In the genomic region with DNA sequence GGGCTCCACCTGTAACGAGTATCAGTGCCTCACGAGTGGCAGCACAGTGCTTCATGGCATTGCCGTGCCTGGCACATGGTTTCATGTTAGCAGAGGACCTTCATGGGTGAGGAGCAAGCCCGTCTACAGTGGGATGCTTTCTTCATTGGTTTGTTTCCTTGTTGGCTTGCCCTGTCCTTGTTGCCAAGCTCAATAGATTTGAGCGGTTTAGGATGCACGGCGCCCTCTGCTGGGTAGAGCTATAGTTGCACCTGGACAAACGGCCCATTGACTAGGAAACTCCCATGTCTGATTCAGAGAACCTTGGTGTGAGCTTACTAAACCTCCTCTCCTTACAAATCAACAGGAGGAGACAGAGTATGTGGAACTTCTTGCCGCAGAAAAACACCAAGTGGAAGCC, we compare ENCODE assay signal across 8 mouse cellular contexts. TPM values are rescaled to one million over a fixed set of nuclear protein-coding genes. Genes with fewer than 3 reads are reported as not detected.
DNase-seq lines count a peak whose midpoint lies in the region; ATAC-seq and TF ChIP-seq lines count a peak whose summit lies in the region.

No protein-coding gene starts in this region.

- H3K4me2 ChIP-seq in kidney, embryonic 14.5 days (replicated peaks; ENCODE audit: low read depth, low read length) = no peak overlapping the region
- no peak overlapping the region for H3K4me2 ChIP-seq in liver, embryonic 13.5 days

- no peak overlapping the region for H3K4me3 ChIP-seq in kidney, embryonic 14.5 days (ENCODE audit: low read length)
- H3K4me3 ChIP-seq in embryonic fibroblast, embryonic 13.5 days (ENCODE audit: insufficient read depth, low read length) = no peak overlapping the region
- H3K4me3 ChIP-seq in liver, embryonic 13.5 days (replicated peaks) = no peak overlapping the region

- peak; percentile 83 for TF ChIP-seq CTCF in embryonic fibroblast, embryonic 13.5 days (IDR thresholded peaks at IDR 0.05; ENCODE audit: borderline replicate concordance, insufficient read depth, low read length)

- peaks cover 8% of the 10 kb centered on the region; the same call in 1 of the 2 replicates for H3K4me1 ChIP-seq in kidney, embryonic 14.5 days (ENCODE audit: control insufficient read depth, insufficient read depth, low read length)
- no peaks in the 10 kb centered on the region for H3K4me1 ChIP-seq in embryonic fibroblast, embryonic 13.5 days (ENCODE audit: control insufficient read depth, insufficient read depth, low read length)
- peaks cover 12% of the 10 kb centered on the region for H3K4me1 ChIP-seq in liver, embryonic 13.5 days (replicated peaks)

- H3K27ac ChIP-seq in kidney, embryonic 14.5 days (ENCODE audit: low read depth, low read length) = no peak overlapping the region
- no peak overlapping the region for H3K27ac ChIP-seq in embryonic fibroblast, embryonic 13.5 days (ENCODE audit: insufficient read depth, low read length)
- H3K27ac ChIP-seq in liver, embryonic 13.5 days = no peak overlapping the region

- DNase-seq in kidney, adult 18-20 months = peak; percentile 85
- peak; percentile 87 to 88 for DNase-seq in adrenal gland, postnatal 36 days
- peak; percentile 89 for DNase-seq in kidney, adult 9 months
- peak; percentile 63 for DNase-seq in liver, embryonic 13.5 days
- peak; percentile 83 for DNase-seq in retina, postnatal 1 day
- DNase-seq in thymus, postnatal 4 days = peak; percentile 83

- no peak overlapping the region for H3K9ac ChIP-seq in kidney, embryonic 14.5 days (ENCODE audit: low read depth, low read length)
- no peak overlapping the region for H3K9ac ChIP-seq in liver, embryonic 13.5 days

- H3K9me3 ChIP-seq in kidney, embryonic 14.5 days (ENCODE audit: control insufficient read depth, low read length) = no peaks in the 10 kb centered on the region
- H3K9me3 ChIP-seq in liver, embryonic 13.5 days (replicated peaks) = no peaks in the 10 kb centered on the region

- no peaks in the 10 kb centered on the region for H3K27me3 ChIP-seq in kidney, embryonic 14.5 days (ENCODE audit: control insufficient read depth, insufficient read depth, low read length)
- no peaks in the 10 kb centered on the region for H3K27me3 ChIP-seq in liver, embryonic 13.5 days

- peaks cover 36% of the 10 kb centered on the region for H3K36me3 ChIP-seq in kidney, embryonic 14.5 days (ENCODE audit: control insufficient read depth, insufficient read depth, low read length)
- H3K36me3 ChIP-seq in liver, embryonic 13.5 days = peaks cover 33% of the 10 kb centered on the region

- 26% methylated on average over 9 of the region's 9 CpGs for WGBS in kidney, embryonic 14.5 days
- 26% methylated on average over 9 of the region's 9 CpGs for WGBS in liver, embryonic 13.5 days (ENCODE audit: insufficient replicate concordance)

- no peak for ATAC-seq in kidney, embryonic 14.5 days (ENCODE audit: low FRiP score, low TSS enrichment)
- no peak for ATAC-seq in liver, embryonic 13.5 days (ENCODE audit: low read depth)

- no peak for TF ChIP-seq POLR2A in embryonic fibroblast, embryonic 13.5 days (IDR thresholded peaks at IDR 0.05; ENCODE audit: low read depth, low read length)

RNA-seq across cellular contexts. Expression of a gene that starts 4.4 kb away (rescaled TPM):
- polyA plus RNA-seq in kidney, embryonic 14.5 days (2014; fragmentation: Nextera tagmentation; extraction: Ambion mirVana) = 28.4 and 40.5 TPM in 2 replicates
- total RNA-seq in adrenal gland, postnatal 36 days (2021) = 10 to 100 TPM; 28.5 to 32.5 TPM
- 32.8 and 42.2 TPM in 2 replicates for polyA plus RNA-seq in embryonic fibroblast, embryonic 13.5 days (2011; ENCODE audit: insufficient read length, low read depth, missing spikeins)
- polyA plus RNA-seq in liver, embryonic 13.5 days (2015; fragmentation: Nextera tagmentation; extraction: Ambion mirVana) = 5.2 and 7.2 TPM in 2 replicates

RNA-seq across cellular contexts. Expression of a gene that starts 4.4 kb away (rescaled TPM):
- polyA plus RNA-seq in kidney, embryonic 14.5 days (2014; fragmentation: Nextera tagmentation; extraction: Ambion mirVana) = 17.4 and 26.4 TPM in 2 replicates
- 10 to 100 TPM; 30.2 to 31.2 TPM for total RNA-seq in adrenal gland, postnatal 36 days (2021)
- 15.3 and 19.1 TPM in 2 replicates for polyA plus RNA-seq in embryonic fibroblast, embryonic 13.5 days (2011; ENCODE audit: insufficient read length, low read depth, missing spikeins)
- 11.1 and 12.6 TPM in 2 replicates for polyA plus RNA-seq in liver, embryonic 13.5 days (2015; fragmentation: Nextera tagmentation; extraction: Ambion mirVana)

RNA-seq across cellular contexts. Expression of a gene that starts 38.4 kb away (rescaled TPM):
- polyA plus RNA-seq in kidney, embryonic 14.5 days (2014; fragmentation: Nextera tagmentation; extraction: Ambion mirVana) = not detected in 2 replicates
- total RNA-seq in adrenal gland, postnatal 36 days (2021) = 1 to 10 TPM; 2.0 to 2.8 TPM
- polyA plus RNA-seq in embryonic fibroblast, embryonic 13.5 days (2011; ENCODE audit: insufficient read length, low read depth, missing spikeins) = not detected in 2 replicates
- polyA plus RNA-seq in liver, embryonic 13.5 days (2015; fragmentation: Nextera tagmentation; extraction: Ambion mirVana) = 0.07 and 0.57 TPM in 2 replicates

RNA-seq across cellular contexts. Expression of a gene that starts 46.2 kb away (rescaled TPM):
- polyA plus RNA-seq in kidney, embryonic 14.5 days (2014; fragmentation: Nextera tagmentation; extraction: Ambion mirVana) = 146 and 201 TPM in 2 replicates
- total RNA-seq in adrenal gland, postnatal 36 days (2021) = 10 to 100 TPM; 52.5 to 66.5 TPM
- 130 and 153 TPM in 2 replicates for polyA plus RNA-seq in embryonic fibroblast, embryonic 13.5 days (2011; ENCODE audit: insufficient read length, low read depth, missing spikeins)
- 124 and 150 TPM in 2 replicates for polyA plus RNA-seq in liver, embryonic 13.5 days (2015; fragmentation: Nextera tagmentation; extraction: Ambion mirVana)
